Mouse (Mus musculus): ENCODE measurements around the gene Tph1. TPM values are rescaled to one million over a fixed set of nuclear protein-coding genes. Genes with fewer than 3 reads are reported as not detected.
"Not testable (repeated sequence)": the region's sequence is repeated elsewhere in the genome, so short reads cannot be mapped to it uniquely, and the experiment has no call there.

Gene Tph1
- polyA plus RNA-seq, 1 experiment, result not detected

DNA sequence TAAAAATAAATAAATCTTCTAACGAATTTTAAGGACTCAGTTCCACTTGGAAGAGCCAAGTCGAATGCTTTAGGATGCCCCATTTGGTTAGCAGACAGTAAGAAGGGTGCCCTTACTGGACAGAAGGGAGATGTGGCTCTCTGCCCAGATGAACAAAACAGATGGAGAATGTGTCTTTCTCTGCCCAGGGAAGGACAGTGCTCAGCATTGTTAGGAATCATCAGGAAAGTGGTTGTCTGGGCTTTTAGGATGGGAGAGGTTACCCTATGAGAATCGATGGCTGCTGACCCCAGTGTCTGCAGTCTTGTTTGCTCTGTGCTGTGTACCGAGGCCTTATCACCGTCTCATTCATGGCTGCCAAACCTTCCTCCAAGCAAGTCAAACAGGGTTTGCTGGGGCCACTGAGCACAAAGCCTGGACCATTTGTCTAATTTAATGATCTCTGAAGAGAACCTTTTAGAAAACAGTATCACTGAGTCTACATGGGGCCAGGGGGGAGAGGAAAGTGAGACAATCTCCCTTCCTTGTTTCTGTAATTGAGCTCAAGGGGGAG, 4.5 kb upstream of the Tph1 start:
- Histone ChIP-seq H3K27ac (replicated peaks; ENCODE audit: low read depth, low read length) (no peak overlapping the region), H3K4me3 (ENCODE audit: insufficient read depth, low read depth, low read length) (no peak overlapping the region), H3K4me1 (ENCODE audit: control insufficient read depth, insufficient read depth, insufficient read length, low read length) (no peaks in the 10 kb centered on the region)

DNA sequence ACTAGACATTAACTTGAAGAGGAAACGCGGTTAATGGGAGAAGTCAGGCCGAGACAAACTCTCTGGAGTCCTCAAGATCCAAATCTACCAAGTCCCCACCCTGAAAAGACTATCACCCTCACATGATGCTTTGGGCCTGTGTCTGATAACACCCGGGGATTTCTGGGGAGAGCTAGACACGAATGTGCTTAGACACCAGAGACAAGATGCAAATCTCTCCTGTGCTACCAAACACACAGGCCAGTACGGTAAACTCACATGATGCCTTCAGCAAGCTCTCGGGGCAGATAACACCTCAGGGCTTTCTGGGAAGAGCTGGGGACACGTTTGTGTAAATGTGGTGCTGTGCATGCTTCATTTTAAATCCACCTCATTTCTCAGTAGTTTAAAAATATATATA, 3.5 kb upstream of the Tph1 start:
- H3K4me3 ChIP-seq (ENCODE audit: insufficient read depth, low read depth, low read length), result no peak overlapping the region
- H3K4me1 ChIP-seq (ENCODE audit: control insufficient read depth, insufficient read depth, insufficient read length, low read length), result no peaks in the 10 kb centered on the region
- no peak overlapping the region for H3K27ac ChIP-seq (replicated peaks; ENCODE audit: low read depth, low read length)

DNA sequence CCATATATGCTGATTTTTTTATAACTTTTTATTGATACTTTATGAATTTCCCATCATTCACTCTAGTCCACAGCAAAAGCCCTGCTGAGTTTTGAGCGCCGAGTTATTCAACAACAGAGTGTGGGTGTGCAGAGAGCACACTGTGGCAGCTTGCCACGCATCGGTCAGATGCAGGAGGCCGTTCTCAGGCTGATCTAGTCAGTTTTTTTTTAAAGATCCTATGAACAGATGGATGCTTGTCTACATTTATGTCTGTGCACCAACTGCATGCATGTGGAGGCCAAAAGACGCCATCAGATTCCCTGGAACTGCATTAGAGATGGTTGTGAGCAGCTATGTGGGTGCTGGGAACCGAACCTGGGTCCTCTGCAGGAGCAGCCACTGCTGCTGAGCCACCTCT, 2.7 kb upstream of the Tph1 start:
- Histone ChIP-seq H3K4me1 (ENCODE audit: control insufficient read depth, insufficient read depth, insufficient read length, low read length) (no peaks in the 10 kb centered on the region), H3K27ac (replicated peaks; ENCODE audit: low read depth, low read length) (no peak overlapping the region), H3K4me3 (ENCODE audit: insufficient read depth, low read depth, low read length) (no peak overlapping the region)

DNA sequence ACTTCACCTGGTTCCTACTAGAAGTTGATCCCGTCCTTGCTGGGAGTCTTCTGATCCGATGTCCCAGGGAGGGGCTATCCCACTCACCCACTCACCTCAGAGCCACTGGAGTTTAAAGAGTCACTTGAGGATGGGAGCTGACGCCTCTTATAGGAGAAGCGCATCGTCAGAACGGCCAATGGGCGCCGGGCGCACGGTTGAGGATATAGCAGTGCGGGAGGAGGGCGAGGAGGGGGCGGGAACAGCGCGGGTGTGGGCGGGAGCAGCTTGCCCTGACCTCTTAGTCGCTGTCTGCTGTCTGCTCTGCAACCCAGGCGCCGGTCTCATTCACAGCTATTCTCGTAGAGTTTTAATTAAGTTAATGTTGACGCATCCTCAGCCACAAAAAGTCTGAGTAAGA, 5.1 kb downstream of the Tph1 start:
- Histone ChIP-seq H3K4me3 (ENCODE audit: insufficient read depth, low read depth, low read length) (no peak overlapping the region), H3K27ac (replicated peaks; ENCODE audit: low read depth, low read length) (no peak overlapping the region)

DNA sequence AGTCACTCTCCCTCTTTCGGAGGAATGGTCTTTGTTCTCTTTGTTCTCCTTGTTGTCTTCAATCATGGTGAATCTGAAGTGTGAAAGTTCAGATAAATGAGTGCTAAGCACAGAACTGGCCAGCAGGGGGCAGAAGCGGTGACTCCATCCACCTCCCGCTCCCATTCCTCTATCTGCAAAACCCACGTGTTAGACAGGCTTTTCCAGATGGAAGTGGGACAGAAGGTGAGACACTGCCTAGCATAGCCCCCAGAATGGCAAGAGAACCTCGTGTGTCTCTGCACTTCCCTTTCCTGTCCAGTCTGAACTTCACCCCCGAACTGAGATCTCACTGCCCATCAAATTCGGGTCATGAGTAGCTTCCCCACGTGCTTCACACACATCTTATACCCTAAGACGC, 7.1 kb downstream of the Tph1 start:
- Histone ChIP-seq H3K4me1 (ENCODE audit: control insufficient read depth, insufficient read depth, insufficient read length, low read length) (no peaks in the 10 kb centered on the region), H3K4me3 (ENCODE audit: insufficient read depth, low read depth, low read length) (no peak overlapping the region), H3K27ac (replicated peaks; ENCODE audit: low read depth, low read length) (no peak overlapping the region)

More for the DNA sequence above, 5.1 kb downstream of the Tph1 start:
- H3K4me1 ChIP-seq (ENCODE audit: control insufficient read depth, insufficient read depth, insufficient read length, low read length), result no peaks in the 10 kb centered on the region

DNA sequence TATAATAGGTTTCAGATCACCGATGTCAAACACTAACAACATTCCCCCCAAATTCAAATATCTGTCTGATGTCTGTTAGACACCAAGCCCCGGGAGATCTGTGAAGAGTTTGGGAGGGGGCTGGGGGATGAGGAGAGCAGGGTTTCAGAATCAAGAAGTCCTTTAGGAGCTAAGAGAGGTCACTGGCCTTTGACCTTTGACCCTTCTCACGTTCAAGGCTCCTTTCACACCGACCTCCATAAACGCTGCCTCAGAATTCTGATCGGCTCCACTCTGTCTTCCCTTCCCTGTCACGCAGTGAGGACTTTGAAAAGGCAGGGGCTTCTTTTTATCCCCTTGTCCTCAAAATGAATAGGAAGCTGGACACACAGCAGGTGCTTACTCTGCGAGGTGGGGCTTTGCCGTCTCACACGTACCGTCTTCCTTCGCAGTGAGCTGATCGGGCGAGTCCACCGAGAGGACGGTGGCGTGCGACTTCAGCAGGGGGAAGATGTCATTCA, 10.7 kb downstream of the Tph1 start:
- no peaks in the 10 kb centered on the region for H3K4me1 ChIP-seq (ENCODE audit: control insufficient read depth, insufficient read depth, insufficient read length, low read length)
- no peak overlapping the region for H3K4me3 ChIP-seq (ENCODE audit: insufficient read depth, low read depth, low read length)

DNA sequence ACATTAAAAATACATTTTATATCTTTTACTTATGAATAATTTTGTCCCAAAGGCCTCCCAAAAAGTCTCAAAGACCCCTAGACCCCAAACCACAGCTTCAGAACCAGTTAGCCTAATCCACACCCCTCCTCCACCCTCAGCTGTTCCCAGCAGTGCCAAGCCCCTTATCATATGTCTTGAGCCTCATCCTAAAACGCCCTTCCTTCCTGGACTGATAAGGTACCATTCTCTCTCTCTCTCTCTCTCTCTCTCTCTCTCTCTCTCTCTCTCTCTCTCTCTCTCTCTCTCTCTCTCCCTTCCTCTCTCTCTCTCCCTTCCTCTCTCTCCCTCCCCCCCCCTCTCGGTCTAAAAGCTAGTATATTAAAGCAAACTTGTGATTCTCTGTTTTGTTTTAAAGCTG, 20.1 kb downstream of the Tph1 start:
- no peak overlapping the region for H3K4me3 ChIP-seq (ENCODE audit: insufficient read depth, low read depth, low read length)
- no peak overlapping the region for H3K27ac ChIP-seq (replicated peaks; ENCODE audit: low read depth, low read length)
- no peaks in the 10 kb centered on the region for H3K4me1 ChIP-seq (ENCODE audit: control insufficient read depth, insufficient read depth, insufficient read length, low read length)

More for the DNA sequence above, 10.7 kb downstream of the Tph1 start:
- no peak overlapping the region for H3K27ac ChIP-seq (replicated peaks; ENCODE audit: low read depth, low read length)

DNA sequence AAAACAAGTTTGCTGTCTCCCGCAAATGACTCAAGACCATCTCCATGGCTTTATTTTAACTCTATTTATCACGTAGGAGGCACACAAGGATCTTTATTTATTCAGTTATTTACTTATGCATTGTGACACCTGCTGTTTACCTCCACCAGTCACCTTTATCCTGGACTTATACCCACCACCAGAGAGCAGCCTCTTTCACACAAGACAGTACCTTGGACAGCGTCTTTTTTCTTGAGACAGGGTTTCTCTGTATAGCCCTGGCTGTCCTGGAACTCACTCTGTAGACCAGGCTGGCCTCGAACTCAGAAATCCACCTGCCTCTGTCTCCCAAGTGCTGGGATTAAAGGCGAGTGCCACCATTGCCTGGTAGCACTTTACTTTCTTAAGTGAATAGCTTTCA, 22.1 kb downstream of the Tph1 start:
- H3K4me1 ChIP-seq (ENCODE audit: control insufficient read depth, insufficient read depth, insufficient read length, low read length); H3K27ac ChIP-seq (replicated peaks; ENCODE audit: low read depth, low read length); H3K4me3 ChIP-seq (ENCODE audit: insufficient read depth, low read depth, low read length): not testable (repeated sequence)

DNA sequence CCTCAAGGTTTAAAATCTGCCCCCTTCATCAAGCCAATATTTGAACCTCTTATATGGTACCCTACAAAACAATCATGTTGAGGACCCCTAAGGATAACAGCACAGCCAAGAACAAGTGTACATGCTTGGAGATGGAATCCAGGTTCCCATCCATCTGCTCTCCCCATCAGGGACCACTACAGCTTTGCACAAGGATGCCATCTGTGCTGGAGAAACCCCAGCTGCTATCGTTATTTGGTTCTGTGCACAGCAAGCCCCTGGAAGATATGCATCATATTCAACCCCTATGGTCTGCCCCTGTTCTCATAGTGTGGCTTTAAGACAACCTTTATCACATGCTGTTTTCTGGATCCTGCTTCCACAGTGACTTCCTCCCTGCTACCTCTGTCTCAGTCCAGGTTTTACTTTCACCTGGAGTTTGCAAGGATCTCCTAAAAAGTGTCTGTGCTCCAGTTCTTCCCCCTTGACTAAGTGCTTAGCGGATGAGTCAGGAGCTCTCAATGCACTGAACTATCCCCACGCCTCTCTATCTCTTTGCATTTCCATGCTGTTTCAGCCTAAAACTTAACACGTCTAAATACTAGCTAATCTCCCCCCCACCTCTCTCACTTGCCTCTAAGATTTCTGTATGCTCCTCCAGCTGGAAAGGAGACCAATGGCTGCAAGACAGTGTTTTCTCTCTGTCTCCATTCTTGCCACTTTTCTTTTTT, 23.8 kb downstream of the Tph1 start:
- Histone ChIP-seq H3K4me3 (ENCODE audit: insufficient read depth, low read depth, low read length) (no peak overlapping the region), H3K27ac (replicated peaks; ENCODE audit: low read depth, low read length) (no peak overlapping the region), H3K4me1 (ENCODE audit: control insufficient read depth, insufficient read depth, insufficient read length, low read length) (no peaks in the 10 kb centered on the region)

DNA sequence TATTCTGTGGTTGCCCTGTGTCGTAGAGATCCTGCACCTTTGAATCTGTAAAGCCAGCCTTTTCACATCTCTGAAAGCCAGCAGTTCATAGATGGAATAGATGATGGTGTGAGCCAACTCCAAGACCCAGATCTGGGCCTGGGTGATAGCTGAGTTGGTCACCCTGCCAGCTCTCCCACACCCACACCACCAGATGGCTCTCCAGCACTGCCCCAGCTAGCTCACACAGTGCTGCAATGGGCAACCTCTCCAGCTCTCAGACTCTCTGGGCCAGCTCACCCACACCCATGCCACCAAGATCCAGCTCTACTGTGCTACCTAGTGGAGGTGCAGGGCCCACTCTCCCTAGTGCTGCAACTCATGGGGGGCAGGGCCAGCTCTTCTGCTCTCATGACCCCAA, 29.2 kb downstream of the Tph1 start:
- Histone ChIP-seq H3K4me1 (ENCODE audit: control insufficient read depth, insufficient read depth, insufficient read length, low read length) (no peaks in the 10 kb centered on the region), H3K4me3 (ENCODE audit: insufficient read depth, low read depth, low read length) (no peak overlapping the region), H3K27ac (replicated peaks; ENCODE audit: low read depth, low read length) (no peak overlapping the region)

DNA sequence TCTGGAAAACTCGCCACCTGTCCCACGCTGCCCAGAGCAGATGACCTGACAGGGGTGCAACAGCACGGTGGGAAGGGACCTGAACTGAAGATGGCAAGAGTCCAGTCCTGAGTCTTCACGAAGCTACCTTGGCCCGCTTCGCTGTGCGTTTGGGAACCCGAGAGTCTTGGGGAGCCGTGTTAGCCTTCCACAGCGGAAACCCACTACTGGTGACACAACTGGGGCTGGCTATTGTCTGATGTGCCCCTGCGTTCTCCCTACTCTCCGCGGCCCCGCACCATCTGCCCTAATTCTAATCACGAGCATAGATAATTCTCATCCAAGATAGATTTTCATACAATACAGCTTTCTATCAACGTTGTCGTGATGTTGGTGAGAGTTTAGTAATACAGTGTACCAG, 32.3 kb downstream of the Tph1 start:
- Histone ChIP-seq H3K4me3 (ENCODE audit: insufficient read depth, low read depth, low read length) (peak overlapping the region; percentile 71), H3K27ac (replicated peaks; ENCODE audit: low read depth, low read length) (no peak overlapping the region), H3K4me1 (ENCODE audit: control insufficient read depth, insufficient read depth, insufficient read length, low read length) (no peaks in the 10 kb centered on the region)

DNA sequence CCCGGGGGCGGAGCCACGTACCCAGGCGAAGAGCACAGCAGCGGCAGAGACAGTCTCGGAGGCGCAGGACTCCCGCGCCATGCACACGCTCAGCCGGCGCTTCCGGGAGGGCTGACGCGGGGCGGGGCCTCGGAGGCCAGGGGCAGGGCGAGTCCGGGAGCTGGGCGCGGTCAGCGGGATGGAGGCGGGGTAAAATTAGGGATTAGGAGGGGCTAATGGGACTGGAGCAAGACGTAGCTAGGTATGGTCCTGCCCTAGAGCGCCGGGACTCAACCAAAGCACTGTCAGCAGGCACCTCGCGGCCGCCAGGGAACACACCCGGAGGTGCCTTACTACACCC, 32.7 kb downstream of the Tph1 start, which contains the start of gene Sergef:
Gene Sergef (minus strand): TSS at position 116 of the 340 bp plus-strand sequence.
- no peaks in the 10 kb centered on the region for H3K4me1 ChIP-seq (ENCODE audit: control insufficient read depth, insufficient read depth, insufficient read length, low read length)
- H3K27ac ChIP-seq (replicated peaks; ENCODE audit: low read depth, low read length), result no peak within 1 kb of the TSS
- peak within 1 kb of the TSS; percentile 71 for H3K4me3 ChIP-seq (ENCODE audit: insufficient read depth, low read depth, low read length)

DNA sequence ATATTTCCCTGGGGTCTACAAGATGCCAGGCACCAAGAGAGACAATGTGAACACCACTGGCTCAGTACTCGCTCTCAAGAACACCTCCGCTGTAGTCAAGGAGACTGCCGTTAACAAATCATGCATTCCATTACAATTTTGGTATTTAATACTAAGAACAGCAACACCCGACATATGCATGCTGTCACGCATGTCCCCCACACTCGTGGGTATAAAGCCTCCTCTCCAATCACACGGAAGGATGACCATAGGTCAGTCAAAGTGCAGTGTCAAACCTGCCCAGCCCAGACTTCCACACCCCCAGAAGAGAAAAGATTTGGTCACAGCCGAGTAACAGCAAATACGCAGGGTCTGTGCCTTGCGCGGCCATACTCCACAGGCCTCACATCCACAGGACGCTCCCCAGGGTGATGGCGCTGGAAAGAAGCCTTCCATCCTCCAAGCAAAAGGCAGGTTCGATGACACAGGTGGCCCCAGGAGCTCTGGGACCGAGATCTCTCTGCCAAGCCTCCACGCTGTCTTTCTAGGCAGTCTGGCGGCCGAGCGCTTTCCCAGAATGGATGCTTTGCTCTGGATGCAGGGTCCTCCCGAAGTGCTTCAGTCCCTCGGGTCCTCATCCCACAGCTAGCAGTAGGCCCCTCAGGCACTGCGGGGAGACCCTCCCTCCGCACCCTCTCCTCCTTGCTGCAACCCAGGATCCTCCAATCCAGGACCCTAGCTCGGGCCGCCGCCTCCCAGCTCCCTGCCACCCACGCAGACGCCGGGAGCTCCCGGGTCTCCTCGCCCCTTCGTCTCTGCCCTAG, 33.2 kb downstream of the Tph1 start:
- Histone ChIP-seq H3K27ac (replicated peaks; ENCODE audit: low read depth, low read length) (no peak overlapping the region), H3K4me3 (ENCODE audit: insufficient read depth, low read depth, low read length) (peak overlapping the region; percentile 71)

DNA sequence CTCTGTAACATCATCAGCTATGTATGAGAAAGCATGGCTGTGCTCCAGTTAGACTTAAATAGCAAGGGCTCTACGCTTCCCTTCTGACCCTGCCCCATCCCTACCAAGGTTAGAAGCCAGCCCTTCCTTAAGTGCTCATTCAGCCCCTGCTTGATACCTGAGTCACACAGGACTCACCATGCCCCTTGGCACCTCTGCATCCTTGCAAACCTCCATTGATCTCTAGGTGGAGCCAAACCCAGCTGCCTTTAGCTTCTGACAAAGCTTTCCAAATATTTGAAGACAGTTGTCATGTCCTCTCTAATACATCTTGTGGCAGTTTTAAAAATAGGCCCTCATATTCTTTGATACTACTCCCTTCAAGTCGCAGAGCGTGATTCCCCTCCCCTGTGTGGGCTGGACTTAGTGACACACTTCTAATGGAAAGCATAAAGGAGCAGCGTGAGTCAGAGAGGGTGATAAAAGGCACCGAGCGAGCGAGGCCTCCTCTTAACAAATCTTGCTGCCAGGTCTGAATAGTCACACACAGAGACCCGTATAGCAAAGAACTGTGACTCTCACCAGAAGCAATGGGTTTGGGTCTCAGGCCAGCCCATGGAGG, 43.9 kb downstream of the Tph1 start:
- Histone ChIP-seq H3K27ac (replicated peaks; ENCODE audit: low read depth, low read length) (no peak overlapping the region), H3K4me1 (ENCODE audit: control insufficient read depth, insufficient read depth, insufficient read length, low read length) (no peaks in the 10 kb centered on the region)

More for the DNA sequence above, 33.2 kb downstream of the Tph1 start:
- no peaks in the 10 kb centered on the region for H3K4me1 ChIP-seq (ENCODE audit: control insufficient read depth, insufficient read depth, insufficient read length, low read length)

DNA sequence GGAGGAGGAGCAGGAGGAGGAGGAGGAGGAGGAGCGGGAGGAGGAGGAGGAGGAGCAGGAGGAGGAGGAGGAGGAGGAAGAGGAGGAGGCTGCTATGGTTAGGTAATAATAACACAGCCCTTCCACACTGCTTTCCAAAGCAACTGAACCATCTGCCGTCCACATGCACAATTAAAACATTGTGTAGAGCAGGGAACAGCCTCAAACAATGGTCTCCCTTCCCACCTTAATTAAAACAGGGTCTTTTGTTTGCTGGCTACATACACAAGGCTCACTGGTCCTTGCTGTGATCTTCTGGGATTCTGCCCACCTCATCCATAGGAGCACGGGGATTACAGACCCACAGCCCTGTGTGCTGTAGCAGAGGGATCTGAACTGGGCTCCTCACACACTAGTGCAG, 48.4 kb downstream of the Tph1 start:
- H3K4me3 ChIP-seq (ENCODE audit: insufficient read depth, low read depth, low read length), result no peak overlapping the region
- H3K27ac ChIP-seq (replicated peaks; ENCODE audit: low read depth, low read length), result no peak overlapping the region
- no peaks in the 10 kb centered on the region for H3K4me1 ChIP-seq (ENCODE audit: control insufficient read depth, insufficient read depth, insufficient read length, low read length)

More for the DNA sequence above, 43.9 kb downstream of the Tph1 start:
- H3K4me3 ChIP-seq (ENCODE audit: insufficient read depth, low read depth, low read length), result no peak overlapping the region

Data from brown adipose tissue, adult 24 weeks (tissue).